Mouse (Mus musculus): ENCODE measurements around the gene Jmjd1c. TPM values are rescaled to one million over a fixed set of nuclear protein-coding genes. Genes with fewer than 3 reads are reported as not detected.
A peak's percentile ranks its signal among the peaks of the same experiment; 100 is the strongest.

The Jmjd1c gene
- total RNA-seq, 2 experiments from 2014 or later = 24.9 to 26.1 TPM

DNA sequence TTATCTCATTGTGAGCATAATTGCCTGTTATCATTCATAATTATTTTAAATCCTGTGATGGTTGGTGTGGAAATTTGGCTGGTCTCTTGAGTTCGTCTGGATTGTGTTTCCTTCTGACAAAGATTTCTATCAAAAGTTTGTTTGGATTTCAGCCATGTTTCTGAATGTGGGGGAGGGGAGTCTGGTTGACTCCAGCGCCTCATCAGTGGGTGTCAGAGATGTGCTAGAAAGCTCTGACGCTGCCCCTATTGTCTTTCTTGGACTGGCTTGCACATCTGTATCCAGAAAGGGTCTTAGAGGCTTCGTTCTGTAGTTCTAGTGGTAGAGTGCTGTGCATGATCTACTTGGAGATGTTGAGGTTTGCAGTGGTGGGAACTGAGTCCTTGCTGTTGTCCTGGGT is 24.3 kb downstream of the Jmjd1c start:
- intact Hi-C loops (cut with DNase I; ENCODE audit: low total_unique reads) = no loop called here

DNA sequence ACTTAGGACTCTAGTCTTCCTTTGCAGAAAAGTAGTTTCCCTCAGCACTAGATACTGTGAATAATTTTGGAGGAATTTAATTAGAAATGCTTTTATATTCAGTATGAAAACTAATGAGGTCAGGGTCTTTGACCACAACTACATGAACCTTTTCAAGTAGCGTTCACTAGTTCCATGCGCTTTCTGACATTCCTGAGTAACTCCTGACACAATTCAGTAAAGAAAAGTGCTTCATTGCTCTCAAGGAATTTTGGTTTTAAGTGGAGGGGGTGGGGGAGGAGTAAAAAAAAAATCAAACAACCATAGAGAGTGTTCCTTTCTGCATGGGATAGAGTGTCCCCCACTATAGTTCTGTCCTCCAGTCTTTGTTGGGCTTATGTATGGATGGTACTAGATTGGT is 24.7 kb downstream of the Jmjd1c start:
- intact Hi-C loops (cut with DNase I; ENCODE audit: low total_unique reads) = no loop called here
- DNase-seq = no peak

More for the DNA sequence above, 24.3 kb downstream of the Jmjd1c start:
- no peak for DNase-seq

DNA sequence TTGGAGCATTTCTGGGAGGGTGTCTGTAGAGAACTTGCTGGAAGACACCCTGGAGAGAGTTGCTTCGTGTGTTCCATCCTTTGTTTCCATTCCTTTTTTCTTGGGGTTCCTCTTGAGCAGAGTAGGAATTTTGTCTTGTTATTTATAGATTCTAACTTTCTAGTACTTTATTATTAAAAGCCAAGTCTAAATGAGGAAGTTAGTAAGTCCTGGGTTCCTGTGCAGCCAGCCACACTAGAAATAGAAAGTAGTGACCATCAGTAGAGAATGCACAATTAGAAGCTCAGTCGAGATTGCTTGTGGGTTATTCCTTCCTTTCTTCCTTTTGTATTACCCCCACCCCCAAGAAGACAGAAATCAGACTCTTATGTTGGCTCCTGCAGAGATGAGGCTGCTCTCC is 27.8 kb downstream of the Jmjd1c start:
- DNase-seq = no peak
- intact Hi-C loops (cut with DNase I; ENCODE audit: low total_unique reads) = no loop called here

DNA sequence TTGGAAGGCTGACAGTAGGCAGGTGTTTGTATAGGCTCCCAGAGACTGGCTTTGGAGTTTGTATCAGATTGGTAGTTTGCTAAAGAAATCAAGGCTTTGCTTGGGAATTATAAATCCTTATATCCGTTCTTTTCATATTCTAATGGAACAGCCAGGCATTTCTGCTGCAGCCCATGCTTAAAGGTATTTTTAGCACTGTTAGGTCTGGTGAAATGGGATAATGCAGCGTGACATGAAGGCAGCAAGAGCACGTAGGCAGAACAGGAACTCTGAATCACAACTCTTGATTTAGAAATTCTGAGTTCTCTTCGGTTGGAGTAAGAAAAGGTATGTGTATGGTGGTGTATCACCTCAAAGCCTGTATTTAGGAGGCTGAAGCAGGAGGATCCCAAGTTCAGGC is 28.2 kb downstream of the Jmjd1c start:
- DNase-seq = no peak

DNA sequence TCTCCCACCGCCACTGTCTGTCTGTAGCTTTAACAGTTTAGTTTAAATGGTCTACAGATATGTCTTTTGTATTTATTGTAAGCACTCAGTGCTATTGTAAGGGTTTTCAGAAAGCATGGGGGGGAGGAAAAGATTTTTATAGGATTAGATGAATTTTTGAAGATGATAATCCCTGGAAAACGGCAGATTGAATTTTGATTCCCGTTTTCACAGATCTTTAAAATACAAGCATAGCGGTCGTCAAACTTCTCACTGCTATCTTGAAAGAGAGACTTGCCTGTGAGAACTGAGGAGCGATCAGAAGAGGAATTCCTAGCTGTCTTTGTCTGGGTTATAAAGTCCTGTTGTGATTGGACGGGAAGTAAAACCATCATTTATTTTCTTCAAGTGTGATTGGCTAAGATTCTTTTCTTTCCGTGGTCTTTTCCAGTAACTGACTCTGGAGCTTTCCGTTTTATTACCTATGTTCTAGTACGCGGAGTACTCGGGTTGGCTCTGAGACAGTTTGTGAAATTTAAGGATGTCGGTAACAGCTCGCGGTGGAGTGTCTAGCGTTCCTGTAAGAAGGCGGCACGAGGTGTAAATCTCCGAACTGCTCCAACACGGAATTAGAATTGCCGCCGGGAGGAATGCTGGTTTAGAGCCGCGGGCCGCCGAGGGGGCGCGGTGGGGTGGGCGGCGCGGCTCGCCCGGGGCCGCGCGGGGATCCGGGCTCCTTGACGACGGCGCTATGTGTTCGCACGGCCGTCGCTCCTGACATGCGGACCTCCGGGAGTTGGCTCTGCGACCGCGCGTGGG is 30.3 kb downstream of the Jmjd1c start:
- DNase-seq = peak; percentile 27
- intact Hi-C loops (cut with DNase I; ENCODE audit: low total_unique reads) = no loop called here

More for the DNA sequence above, 28.2 kb downstream of the Jmjd1c start:
- intact Hi-C loops (cut with DNase I; ENCODE audit: low total_unique reads) = no loop called here

DNA sequence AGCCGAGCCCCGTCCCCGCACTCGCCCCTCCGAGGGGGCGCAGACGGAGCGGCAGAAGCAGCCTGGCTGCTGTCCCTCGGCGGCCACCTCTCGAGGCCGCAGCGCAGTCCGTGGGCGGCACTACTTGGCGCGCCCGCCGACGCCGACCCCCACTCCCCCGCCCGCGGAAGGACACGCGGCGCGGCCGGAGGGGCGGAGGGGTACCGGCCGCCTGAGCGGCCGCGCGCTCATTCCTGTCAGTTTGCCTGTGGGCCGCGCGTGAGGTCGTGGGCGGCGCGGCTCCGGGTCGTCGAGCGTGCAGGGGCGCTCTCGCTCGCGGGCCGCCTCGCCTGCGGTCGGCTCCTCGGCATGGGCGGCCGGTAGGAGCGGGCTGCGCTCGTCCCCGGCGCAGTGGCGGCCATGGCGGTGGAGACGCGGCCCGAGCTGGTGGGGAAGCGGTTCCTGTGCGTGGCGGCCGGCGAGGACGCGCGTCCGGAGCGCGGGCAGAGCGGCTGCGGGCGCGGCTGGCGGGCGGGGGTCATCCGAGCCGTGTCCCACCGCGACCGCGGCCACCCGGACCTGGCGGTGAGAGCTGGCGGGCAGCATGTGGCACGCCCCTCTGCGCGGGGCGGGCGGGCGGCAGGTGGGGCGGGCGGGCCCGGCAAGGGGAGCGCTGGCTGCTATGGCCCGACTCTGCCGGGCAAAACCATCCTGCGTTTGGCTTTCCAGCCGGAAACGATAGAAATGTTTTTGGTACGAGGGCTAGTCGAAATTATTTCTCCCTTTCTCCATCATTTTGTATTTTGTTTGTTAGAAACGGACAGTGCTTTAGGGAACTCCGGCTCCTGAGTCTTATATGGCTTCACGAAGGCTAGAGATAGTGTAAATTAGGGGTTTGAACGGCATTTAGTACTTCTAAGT is 31.2 kb downstream of the Jmjd1c start:
- intact Hi-C loops (cut with DNase I; ENCODE audit: low total_unique reads) = no loop called here
- peak; percentile 34 for DNase-seq

DNA sequence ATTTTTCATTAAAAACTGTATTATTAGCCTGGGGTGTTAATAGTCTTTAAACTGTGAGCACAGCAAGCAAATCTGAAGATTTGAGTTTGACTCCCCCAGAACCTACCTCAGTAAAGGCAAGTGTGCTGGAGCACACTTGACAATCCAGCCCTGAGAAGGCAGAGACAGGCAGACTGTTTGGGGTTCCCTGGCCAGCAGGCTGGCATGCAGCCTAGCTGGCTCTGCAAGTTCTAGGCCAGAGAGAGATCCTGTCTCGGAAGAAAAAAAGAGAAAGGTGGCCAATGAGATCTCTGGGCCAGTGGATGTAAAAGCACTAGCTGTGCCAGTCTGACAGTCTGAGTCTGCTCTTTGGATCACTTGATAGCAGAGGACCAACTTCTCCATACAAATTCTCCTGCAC is 33.6 kb downstream of the Jmjd1c start:
- intact Hi-C loops (cut with DNase I; ENCODE audit: low total_unique reads) = no loop called here
- DNase-seq = no peak

DNA sequence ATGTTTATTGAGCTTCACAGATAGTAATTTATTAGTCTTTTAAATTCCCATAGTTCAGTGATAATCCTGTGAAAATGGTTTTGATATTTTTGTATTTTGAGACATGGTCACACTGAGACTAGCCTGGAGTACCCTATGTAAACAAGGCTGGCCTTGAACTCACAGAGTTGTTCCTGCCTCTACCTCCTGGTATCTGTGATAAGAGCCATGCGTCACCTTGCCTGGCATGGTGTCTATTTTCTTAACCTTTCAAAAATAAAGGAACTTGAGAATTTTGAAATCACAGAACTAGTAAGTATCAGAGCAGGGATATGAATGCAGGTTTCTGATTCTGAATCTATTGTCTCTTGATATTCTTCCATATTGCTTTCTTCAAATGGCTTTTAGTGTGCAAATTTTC is 35.8 kb downstream of the Jmjd1c start:
- intact Hi-C loops (cut with DNase I; ENCODE audit: low total_unique reads) = no loop called here
- DNase-seq = no peak

DNA sequence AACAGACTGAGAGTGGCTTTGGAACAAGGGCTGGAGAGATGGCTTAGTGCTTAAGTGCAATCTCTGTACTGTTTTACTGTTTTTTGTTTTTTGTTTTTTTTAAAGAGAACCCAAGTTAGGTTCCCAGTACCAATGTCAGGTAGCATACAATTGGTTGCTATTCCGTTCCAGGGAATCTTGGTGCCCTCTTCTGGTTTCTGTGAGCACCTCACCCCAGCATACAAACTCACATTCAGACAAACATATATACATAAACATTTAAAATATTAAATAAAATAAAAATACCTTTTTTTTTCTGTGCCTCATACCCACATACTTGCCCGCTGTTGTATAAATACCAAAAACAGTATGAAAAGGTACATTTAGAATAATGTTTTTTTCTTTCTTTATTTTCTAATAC is 38.4 kb downstream of the Jmjd1c start:
- DNase-seq = no peak
- intact Hi-C loops (cut with DNase I; ENCODE audit: low total_unique reads) = no loop called here

DNA sequence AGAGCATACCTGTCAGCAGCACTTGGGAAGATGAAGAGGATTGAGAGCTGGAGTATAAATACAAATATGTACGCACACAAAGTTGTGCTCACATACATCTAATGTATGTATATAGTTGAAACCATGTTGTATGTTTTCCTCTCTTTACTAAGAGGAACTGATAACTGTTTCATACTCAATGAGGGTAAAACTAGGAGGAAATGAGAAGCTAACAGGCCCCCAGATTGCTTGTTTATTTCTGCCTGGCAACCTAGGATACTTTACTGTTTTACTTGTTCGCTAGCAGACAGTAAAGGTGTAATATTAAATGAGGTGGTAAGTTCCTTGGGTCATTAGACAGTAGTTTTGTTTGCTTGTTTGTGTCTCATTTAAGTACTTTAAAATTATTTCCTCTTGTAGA is 41.5 kb downstream of the Jmjd1c start:
- DNase-seq = no peak
- intact Hi-C loops (cut with DNase I; ENCODE audit: low total_unique reads) = no loop called here

DNA sequence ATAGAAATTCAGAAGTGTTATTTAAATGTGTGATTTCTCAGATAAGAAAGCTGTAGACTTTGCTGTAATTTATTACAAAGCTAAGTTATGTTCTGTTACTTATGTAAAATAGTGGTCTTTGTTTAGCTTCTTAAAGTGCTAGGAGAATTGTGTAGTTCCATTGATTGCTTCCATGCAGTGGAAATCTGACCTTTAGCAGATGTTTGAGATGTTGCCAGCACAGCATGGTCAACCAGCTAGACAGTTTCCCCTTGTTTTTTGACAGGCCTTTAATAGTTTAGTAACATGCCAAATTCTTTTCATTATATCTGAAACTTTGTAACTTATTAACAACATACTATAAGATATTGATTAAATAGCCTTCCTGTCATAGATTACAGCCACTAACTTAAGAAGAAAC is 47.7 kb downstream of the Jmjd1c start:
- intact Hi-C loops (cut with DNase I; ENCODE audit: low total_unique reads) = no loop called here
- DNase-seq = peak; percentile 15

DNA sequence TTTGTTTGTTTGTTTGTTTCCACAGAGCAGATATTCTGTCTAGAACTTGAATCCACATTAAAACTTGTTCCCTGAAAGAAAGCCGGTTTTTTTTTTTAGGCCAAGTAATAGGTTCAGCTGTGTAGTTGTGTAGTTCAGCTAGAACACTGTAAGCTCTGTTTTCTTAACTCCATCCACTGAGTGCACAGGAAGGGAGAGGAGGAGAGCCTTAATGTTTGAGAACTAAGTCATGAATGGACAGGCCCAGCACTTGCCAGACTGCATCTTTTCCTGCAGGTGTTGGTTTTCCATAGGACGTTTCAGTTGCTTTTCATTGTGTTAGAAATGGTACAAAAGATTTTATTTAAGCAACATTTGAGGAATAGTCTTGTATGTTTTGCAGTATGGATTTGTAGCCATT is 48.3 kb downstream of the Jmjd1c start:
- DNase-seq = no peak
- intact Hi-C loops (cut with DNase I; ENCODE audit: low total_unique reads) = no loop called here

DNA sequence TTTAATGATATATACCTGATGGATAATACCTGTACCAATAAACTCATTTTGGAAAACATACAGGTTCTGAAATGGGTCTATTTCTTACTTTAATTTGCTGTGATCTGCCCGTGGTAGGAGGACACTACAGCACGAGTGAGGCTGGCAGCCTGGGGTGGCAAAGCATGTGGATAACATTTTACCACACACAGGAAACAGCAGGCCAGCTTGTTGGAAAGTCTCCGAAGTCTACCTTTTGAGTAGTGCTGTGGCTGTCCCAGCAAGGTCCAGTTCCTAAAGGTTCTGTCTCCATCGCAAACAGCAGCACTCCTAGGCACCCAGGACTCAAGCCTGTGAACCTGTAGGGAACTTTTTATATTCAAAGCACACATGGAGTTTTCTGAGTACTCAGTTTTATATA is 49.7 kb downstream of the Jmjd1c start:
- intact Hi-C loops (cut with DNase I; ENCODE audit: low total_unique reads) = no loop called here
- DNase-seq = no peak

DNA sequence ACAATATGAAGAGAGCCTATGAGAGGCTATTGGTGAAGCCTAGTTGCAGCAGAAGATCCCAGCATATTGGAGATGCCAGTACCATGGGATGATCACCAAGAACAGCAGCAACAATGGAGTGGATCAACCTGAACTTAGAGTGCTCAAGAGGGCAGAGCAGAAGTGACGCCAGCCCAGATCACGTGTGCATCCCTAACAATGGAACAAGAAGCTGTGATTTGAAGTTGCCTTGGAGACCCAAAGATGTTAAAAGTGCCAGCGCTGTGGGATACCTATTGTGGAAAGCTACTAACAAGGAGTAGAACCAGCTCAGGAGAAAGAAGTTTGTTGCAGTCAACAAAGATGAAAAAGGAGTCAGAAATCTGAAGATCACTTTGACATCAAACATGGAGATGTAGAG is 55.8 kb downstream of the Jmjd1c start:
- intact Hi-C loops (cut with DNase I; ENCODE audit: low total_unique reads) = no loop called here
- DNase-seq = no peak

DNA sequence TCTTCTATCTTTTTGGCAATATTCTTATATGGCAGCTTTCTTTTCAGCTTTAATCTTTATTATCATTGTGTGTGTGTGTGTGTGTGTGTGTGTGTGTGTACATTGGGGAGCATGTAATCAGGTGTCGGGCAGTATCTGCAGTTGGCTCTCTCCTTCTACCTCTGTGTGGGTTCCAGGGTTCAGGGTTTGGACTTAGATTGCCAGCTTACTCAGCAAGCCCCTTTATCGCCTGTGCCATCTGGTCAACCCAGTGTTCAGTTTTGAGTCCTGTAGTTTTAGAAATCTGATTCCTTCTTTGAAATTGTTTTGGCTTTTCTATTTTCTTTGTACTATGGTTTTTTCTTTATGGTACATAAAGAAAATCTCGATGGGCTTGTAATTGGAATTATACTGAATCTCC is 58.7 kb downstream of the Jmjd1c start:
- intact Hi-C loops (cut with DNase I; ENCODE audit: low total_unique reads) = no loop called here
- DNase-seq = no peak

DNA sequence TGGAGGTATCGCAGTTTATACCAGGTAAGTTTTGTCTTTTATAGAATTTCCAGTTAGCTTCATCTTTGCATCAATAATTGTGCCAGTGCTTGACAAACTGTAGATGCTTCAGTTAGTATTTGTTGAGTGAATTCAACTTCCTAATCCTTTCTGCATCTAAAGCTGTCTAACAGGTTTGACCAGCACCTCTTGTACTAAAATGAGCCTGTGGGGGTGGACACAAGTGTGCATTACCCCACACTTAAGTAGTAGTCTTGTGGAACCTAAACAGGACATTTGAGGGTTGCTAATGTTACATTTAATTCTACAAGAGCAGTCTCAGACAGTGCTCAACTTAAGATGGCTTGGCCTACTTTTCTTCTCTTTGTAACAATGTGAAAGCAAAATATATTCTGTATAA is 78.1 kb downstream of the Jmjd1c start:
- no peak for DNase-seq
- intact Hi-C loops (cut with DNase I; ENCODE audit: low total_unique reads) = no loop called here

DNA sequence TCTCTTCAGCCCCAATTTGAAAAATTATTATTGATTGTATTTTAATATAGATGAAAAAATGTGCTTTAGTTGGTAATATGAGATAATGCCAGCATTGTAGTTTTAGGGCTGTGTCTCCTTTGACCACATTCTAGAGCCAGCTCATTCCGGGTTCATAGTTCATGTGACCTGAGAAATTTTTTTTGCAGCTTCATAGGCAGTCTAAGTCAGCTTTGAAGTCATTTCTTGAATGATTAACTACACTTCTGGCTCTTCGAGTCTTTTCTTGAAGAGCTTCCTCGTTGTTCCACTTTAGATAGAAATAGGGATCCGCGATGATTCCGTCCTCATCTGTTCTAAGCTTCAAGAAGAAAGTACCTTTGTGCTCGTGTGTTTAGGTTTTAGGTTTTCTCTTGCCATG is 80.1 kb downstream of the Jmjd1c start:
- intact Hi-C loops (cut with DNase I; ENCODE audit: low total_unique reads) = no loop called here
- DNase-seq = no peak

DNA sequence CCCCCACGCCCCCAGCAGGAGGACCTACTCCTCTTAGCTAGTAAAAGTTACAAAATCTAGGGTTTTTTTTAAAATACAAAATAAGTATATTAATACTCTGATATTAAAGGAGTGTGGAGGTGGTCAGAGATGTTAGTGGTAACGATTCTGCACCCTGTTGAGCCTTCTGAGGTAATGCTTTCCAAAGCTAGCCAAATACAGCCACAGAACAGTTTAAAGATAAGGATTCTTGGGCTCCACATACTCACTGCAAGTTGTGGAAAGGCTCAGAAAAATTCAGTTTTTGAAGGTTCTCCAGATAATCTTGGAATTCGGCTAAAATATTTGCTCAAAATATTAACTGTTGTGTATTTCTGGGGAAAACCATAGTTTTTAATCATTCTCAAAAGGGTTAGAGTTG is 81.0 kb downstream of the Jmjd1c start:
- no peak for DNase-seq
- intact Hi-C loops (cut with DNase I; ENCODE audit: low total_unique reads) = no loop called here

DNA sequence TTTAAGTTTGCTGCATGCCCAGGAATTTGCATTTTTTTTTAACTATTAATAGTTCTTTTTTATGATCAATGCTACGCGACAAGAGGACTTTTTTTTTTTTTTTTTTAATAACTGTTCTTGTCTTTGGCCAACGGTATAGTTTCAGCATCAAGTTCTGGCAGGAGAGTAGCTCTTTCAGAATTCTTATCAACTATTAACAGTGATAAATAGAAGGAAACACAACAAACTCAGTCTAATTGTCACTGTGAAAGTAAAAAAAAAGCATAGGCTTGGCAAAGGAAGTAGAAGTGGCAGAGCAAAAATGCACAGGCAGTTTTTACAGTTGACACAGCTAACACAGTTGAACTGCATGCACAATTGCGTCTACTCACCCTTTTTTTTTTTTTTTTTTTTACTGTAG is 81.5 kb downstream of the Jmjd1c start:
- intact Hi-C loops (cut with DNase I; ENCODE audit: low total_unique reads) = no loop called here
- no peak for DNase-seq

DNA sequence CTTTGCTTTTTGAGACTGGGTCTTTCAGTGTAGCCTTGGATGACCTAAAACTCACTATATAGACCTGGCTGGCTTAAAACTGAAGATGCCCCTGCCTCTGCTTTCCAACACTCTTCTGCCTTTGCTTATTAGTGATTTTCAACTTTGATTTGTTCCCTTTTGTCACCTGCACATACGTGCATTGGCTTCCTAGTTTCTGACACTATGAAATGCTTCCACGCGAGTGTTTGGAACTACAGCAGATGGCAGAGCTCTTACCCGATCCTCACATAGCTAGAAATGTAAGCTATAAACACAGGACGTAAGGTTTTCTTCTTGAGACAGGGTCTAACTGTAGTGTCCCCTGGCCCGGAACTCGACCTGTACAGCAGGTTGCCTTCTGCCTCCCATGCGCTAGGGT is 84.1 kb downstream of the Jmjd1c start:
- intact Hi-C loops (cut with DNase I; ENCODE audit: low total_unique reads) = no loop called here

DNA sequence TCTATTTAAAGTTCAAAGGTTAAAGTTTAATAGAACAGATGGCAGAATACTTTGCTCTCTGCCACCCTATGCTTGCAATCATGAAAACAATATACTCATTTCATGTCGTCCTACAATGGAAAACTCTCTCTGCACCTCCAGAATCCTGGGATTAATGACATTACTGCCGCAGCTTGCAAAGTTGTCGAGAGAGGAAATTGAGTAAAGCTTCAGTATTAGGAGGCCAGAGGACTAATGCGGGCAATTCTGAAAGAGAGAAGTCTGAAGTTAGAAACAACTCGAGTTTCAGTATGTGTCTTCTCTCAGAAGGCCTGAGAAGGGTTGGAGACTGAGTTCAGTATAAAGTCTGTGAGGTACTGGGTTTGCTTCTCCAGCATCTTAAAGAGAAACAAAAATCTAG is 84.9 kb downstream of the Jmjd1c start:
- DNase-seq = no peak
- intact Hi-C loops (cut with DNase I; ENCODE audit: low total_unique reads) = no loop called here

More for the DNA sequence above, 84.1 kb downstream of the Jmjd1c start:
- DNase-seq = no peak

Measured in gastrocnemius, postnatal 14 days (tissue).